Mouse (Mus musculus) T-cell, adult 2 months (primary cell): ENCODE measurements around the gene Olfr1392.

ENCODE experiments used
- DNase-seq: peaks from one replicate; pipeline ENCODE4 v3.0.0; 2022; ENCODE audit warnings: low spot score

Gene Olfr1392

GRCm38 (mm10) chr11:49322442-49322841 lies 37.4 kb downstream of the Olfr1392 start, which contains the start of gene Olfr1391:
TSS of gene Olfr1391 (plus strand) at chr11:49322742.
- no peak for DNase-seq

GRCm38 (mm10) chr11:49326726-49327125 lies 41.6 kb downstream of the Olfr1392 start:
- no peak for DNase-seq

- DNase-seq: no peak
These were observed 44.6 kb downstream of the Olfr1392 start for GRCm38 (mm10) chr11:49329686-49330085.

GRCm38 (mm10) chr11:49334888-49335287 lies 49.8 kb downstream of the Olfr1392 start, which contains the start of gene Olfr1390:
TSS of gene Olfr1390 (plus strand) at chr11:49335188.
- no peak for DNase-seq

GRCm38 (mm10) chr11:49337150-49337832 lies 52.2 kb downstream of the Olfr1392 start:
- no peak for DNase-seq
